Mouse (Mus musculus) adipose tissue, adult 10 weeks (tissue): ENCODE data around the gene Olfr1065. TPM values are rescaled to one million over a fixed set of nuclear protein-coding genes. Genes with fewer than 3 reads are reported as not detected.

Experiments used
- polyA plus RNA-seq: library from polyadenylated mRNA; stranded (reverse); fragments of 350-450 nt; fragmentation: Illumina TruSeq; extraction: RNeasy Lipid Tissue Mini Kit (QIAGEN cat#74804); gene quantifications from one replicate; pipeline ENCODE4 v1.2.3, GENCODE M21; 2014; ENCODE audit warnings: low read depth, low replicate concordance

The Olfr1065 gene
- not detected for polyA plus RNA-seq

DNA sequence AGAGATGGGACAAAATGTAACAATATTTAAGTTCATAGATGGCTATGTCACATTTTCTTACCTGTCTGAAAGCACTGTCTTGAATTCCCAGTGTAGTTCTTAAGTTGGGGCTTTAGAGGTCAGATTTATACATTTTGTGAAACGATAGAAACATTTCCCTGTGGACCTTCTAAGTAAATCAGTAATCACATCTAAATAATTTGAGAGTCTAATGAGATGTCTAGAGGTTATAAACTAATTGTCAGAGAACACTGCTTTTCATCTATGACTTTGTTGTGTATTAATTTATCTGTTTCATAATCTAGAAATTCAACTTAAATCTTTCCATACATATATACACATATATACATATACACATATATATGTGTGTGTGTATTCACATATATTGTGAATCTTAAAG, at the start of gene Olfr1065:
Gene Olfr1065 (minus strand): TSS at position 101 of the 400 bp plus-strand sequence.

GRCm38 (mm10) chr2:86487286-86487685, 36.9 kb upstream of the Olfr1065 start, which contains the start of gene Olfr228:
Gene Olfr228, minus strand, starts transcription at chr2:86487386.

GRCm38 (mm10) chr2:86456169-86456568, 5.8 kb upstream of the Olfr1065 start, which contains the start of gene Olfr1066:
Gene Olfr1066, minus strand, starts transcription at chr2:86456269.

GRCm38 (mm10) chr2:86426649-86427048, 23.7 kb downstream of the Olfr1065 start, which contains the start of gene Olfr1062:
Gene Olfr1062, minus strand, starts transcription at chr2:86426749.

DNA sequence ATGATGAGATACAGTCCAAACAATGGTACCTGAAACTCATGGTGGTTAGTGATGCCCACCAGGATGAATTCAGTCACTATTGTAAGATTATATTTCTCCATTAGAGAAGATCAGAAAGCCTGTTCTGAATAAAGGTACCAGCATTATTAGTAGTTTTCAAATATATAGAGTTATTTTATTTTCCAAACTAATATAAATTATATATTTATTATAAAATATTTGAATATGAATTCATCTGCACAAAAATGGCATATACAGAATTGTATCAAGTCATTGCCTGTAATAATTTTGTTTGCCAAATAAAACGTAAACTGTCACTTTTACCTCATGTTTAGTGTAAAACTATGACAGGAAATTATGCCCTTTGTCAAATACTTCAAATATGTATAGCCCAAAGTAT, 36.4 kb downstream of the Olfr1065 start, which contains the start of gene Olfr1061:
Gene Olfr1061 (minus strand): TSS at position 101 of the 400 bp plus-strand sequence.

Other genes starting within 250 kb of the Olfr1065 start
- gene Olfr1045, start 247.6 kb downstream of the Olfr1065 start, polyA plus RNA-seq, result not detected
- gene Olfr1046, start 231.3 kb downstream of the Olfr1065 start, polyA plus RNA-seq, result not detected
- gene Olfr1047, start 219.2 kb downstream of the Olfr1065 start, polyA plus RNA-seq, result not detected
- gene Olfr1048, start 210.3 kb downstream of the Olfr1065 start, polyA plus RNA-seq, result not detected
- gene Olfr1049, start 192.3 kb downstream of the Olfr1065 start, polyA plus RNA-seq, result not detected
- gene Olfr1051, start 171.5 kb downstream of the Olfr1065 start, polyA plus RNA-seq, result not detected
- not detected for gene Olfr1052, start 158.1 kb downstream of the Olfr1065 start, polyA plus RNA-seq
- gene Olfr1053, start 135.3 kb downstream of the Olfr1065 start, polyA plus RNA-seq, result not detected
- gene Olfr1054, start 115.2 kb downstream of the Olfr1065 start, polyA plus RNA-seq, result not detected
- gene Olfr1055, start 100.3 kb downstream of the Olfr1065 start, polyA plus RNA-seq, result not detected
- not detected for gene Olfr1056, start 88.1 kb downstream of the Olfr1065 start, polyA plus RNA-seq
- gene Olfr1057, start 72.2 kb downstream of the Olfr1065 start, polyA plus RNA-seq, result not detected
- not detected for gene Olfr1058, start 62.0 kb downstream of the Olfr1065 start, polyA plus RNA-seq
- gene Olfr1061, start 36.5 kb downstream of the Olfr1065 start, polyA plus RNA-seq, result not detected
- not detected for gene Olfr1062, start 23.8 kb downstream of the Olfr1065 start, polyA plus RNA-seq
- gene Olfr1066, start 5.7 kb upstream of the Olfr1065 start, polyA plus RNA-seq, result not detected
- not detected for gene Olfr228, start 36.8 kb upstream of the Olfr1065 start, polyA plus RNA-seq
- not detected for gene Olfr1076, start 57.9 kb upstream of the Olfr1065 start, polyA plus RNA-seq
- not detected for gene Olfr1079, start 91.9 kb upstream of the Olfr1065 start, polyA plus RNA-seq
- not detected for gene Olfr1080, start 107.6 kb upstream of the Olfr1065 start, polyA plus RNA-seq
- gene Olfr1082, start 148.4 kb upstream of the Olfr1065 start, polyA plus RNA-seq, result not detected
- not detected for gene Olfr1084, start 189.1 kb upstream of the Olfr1065 start, polyA plus RNA-seq
- not detected for gene Olfr1085, start 211.4 kb upstream of the Olfr1065 start, polyA plus RNA-seq
- not detected for gene Olfr1086, start 229.5 kb upstream of the Olfr1065 start, polyA plus RNA-seq
- gene Olfr1087, start 247.8 kb upstream of the Olfr1065 start, polyA plus RNA-seq, result not detected